Mouse (Mus musculus) embryonic facial prominence, embryonic 11.5 days (tissue): ENCODE data around the gene Cdc42bpa. TPM values are rescaled to one million over a fixed set of nuclear protein-coding genes. Genes with fewer than 3 reads are reported as not detected.

Source experiments
- polyA plus RNA-seq: library from polyadenylated mRNA; unstranded; fragments of >200 nt; fragmentation: Nextera tagmentation; extraction: Ambion mirVana; gene quantifications from 2 replicates; pipeline ENCODE4 v1.2.1, GENCODE M21; 2014

The Cdc42bpa gene
- polyA plus RNA-seq, 1 experiment from 2014 or later = 13.8 TPM

Other genes starting within 250 kb of the Cdc42bpa start
- gene Kif28, start 215.2 kb upstream of the Cdc42bpa start, polyA plus RNA-seq = not detected in 2 replicates
- gene Gm10518, start 157.1 kb upstream of the Cdc42bpa start, polyA plus RNA-seq = 0.41 TPM in 1 of 2 replicates, not detected in the other
- 33.9 and 38.6 TPM in 2 replicates for gene Ahctf1, start 156.8 kb upstream of the Cdc42bpa start, polyA plus RNA-seq
- 2.7 and 4.3 TPM in 2 replicates for gene Coq8a, start 239.1 kb downstream of the Cdc42bpa start, polyA plus RNA-seq